Mouse (Mus musculus): Measurements from ENCODE around the gene 1600014C23Rik. TPM values are rescaled to one million over a fixed set of nuclear protein-coding genes. Genes with fewer than 3 reads are reported as not detected.

Gene 1600014C23Rik
- polyA plus RNA-seq, 1 experiment from 2014 or later: not detected

DNA sequence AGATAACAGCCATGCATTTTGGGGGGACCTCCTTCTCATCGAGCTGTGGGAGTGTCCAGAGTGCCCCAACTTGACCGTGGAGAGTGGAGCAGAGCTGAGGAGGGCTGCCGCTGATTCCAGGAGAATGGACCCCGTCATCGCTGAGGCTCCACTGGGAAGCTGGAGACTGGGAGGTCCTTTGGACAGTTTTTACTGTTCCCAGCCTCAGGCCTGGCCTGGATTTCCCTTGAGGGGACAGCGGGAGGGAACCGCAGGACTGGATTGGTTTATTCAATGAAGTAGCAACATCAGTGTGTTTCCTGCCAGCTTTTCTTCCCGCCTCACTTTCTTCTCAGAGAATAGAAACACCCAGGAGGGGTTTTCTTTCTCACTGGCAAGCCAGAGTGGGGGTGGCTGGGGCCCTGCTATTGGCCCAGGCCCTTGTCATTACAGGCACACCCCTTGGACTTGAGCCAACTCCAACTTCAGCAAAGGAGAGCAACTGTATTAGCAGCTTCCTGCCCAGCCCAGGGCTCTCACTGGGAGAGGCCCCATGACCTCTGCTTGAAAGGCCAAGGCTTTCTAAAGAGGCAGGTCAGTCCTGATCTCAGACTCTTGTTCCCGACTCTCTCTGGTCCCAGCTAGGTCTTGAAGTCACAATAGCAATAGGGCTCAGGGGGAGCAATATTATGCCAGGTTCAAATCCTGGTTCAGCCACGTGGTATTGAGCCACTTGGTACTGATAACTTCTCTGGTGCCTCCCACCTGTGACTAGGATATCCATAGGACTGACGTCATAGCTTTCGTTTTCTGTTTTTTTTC, 33.3 kb upstream of the 1600014C23Rik start:
- Histone ChIP-seq H3K4me1 (ENCODE audit: insufficient read depth, low read length) (peaks cover 44% of the 10 kb centered on the region), H3K9ac (replicated peaks; ENCODE audit: low read length) (peak overlapping the region; percentile 52), H3K9me3 (ENCODE audit: low read length) (no peaks in the 10 kb centered on the region), H3K4me2 (replicated peaks; ENCODE audit: low read depth, low read length) (peak overlapping the region; percentile 33), H3K36me3 (ENCODE audit: insufficient read depth, low read length) (no peaks in the 10 kb centered on the region), H3K27ac (ENCODE audit: low read length) (peak overlapping the region; percentile 91), H3K27me3 (ENCODE audit: insufficient read depth, low read length) (no peaks in the 10 kb centered on the region), H3K4me3 (ENCODE audit: low read length) (no peak overlapping the region)
- peak; percentile 94 for ATAC-seq (ENCODE audit: low FRiP score, low TSS enrichment)
- 13% methylated on average over 12 of the region's 12 CpGs for WGBS

DNA sequence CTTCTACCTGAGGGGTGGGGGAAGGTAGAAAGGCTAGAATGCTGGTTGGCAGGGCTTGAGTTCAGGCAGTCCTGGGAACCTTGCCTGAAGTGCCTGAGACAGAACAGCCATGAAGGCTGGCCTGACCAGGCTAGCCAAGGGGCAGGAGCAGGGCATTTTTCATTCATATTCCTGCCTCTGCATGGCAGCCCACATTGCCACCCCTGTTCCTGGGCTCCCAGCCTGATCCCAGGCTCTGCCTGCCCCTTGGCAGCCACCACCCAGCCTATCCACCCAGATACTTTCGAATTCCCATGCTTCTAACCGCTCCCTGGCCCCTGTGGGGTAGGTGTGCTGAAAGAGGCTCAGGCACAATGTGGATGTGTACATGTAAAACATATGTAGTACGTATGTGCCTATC, 32.3 kb upstream of the 1600014C23Rik start:
- no peaks in the 10 kb centered on the region for H3K36me3 ChIP-seq (ENCODE audit: insufficient read depth, low read length)
- peaks cover 44% of the 10 kb centered on the region for H3K4me1 ChIP-seq (ENCODE audit: insufficient read depth, low read length)
- no peak overlapping the region for H3K4me2 ChIP-seq (replicated peaks; ENCODE audit: low read depth, low read length)
- no peak overlapping the region for H3K9ac ChIP-seq (replicated peaks; ENCODE audit: low read length)
- no peaks in the 10 kb centered on the region for H3K27me3 ChIP-seq (ENCODE audit: insufficient read depth, low read length)
- H3K9me3 ChIP-seq (ENCODE audit: low read length): no peaks in the 10 kb centered on the region
- WGBS: 89% methylated on average over 3 of the region's 3 CpGs
- no peak for ATAC-seq (ENCODE audit: low FRiP score, low TSS enrichment)
- H3K4me3 ChIP-seq (ENCODE audit: low read length): no peak overlapping the region
- peak overlapping the region; percentile 91; the same call in 1 of the 2 replicates for H3K27ac ChIP-seq (ENCODE audit: low read length)

DNA sequence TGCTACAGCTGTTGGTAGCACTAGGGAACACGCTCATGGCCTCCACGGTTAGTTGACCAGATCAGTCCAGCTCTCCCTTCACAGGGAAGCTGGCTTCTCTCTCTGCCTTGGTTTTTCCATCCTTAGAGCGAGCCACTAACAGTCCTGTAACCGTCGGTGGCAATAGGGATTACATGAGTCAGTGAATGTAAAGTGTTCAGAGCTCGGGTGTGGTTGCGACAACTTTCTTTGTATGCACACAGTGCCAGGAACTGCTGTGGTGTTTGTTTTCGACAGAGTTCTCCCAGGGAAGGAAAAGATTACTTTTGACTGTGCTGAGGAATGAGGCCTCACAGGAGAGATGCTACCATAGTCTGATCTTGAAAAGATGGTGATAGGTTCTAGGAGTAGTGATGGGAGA, 29.5 kb upstream of the 1600014C23Rik start:
- no peak overlapping the region for H3K27ac ChIP-seq (ENCODE audit: low read length)
- 64% methylated on average over 8 of the region's 8 CpGs for WGBS

DNA sequence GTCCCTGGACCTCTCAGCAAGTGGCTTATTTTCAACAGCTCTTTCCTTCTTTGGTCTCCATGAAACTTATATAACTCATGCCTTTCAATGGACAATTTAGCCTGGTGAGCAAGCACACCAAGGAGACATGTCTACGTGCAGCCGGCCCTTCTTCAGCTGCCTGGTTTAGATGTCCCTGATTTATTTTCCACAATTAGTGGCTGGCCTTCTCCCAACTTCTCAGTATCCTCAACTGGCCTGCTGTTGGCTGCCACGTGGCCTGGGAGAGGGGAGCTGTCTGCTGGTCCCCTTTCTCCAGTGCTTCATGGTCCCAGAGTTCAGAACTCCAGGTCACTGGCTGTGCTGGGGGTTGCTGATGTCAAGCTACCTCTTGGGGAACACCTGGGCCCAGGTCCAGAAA, 28.3 kb upstream of the 1600014C23Rik start:
- H3K9ac ChIP-seq (replicated peaks; ENCODE audit: low read length): no peak overlapping the region
- no peak for ATAC-seq (ENCODE audit: low FRiP score, low TSS enrichment)
- no peaks in the 10 kb centered on the region for H3K36me3 ChIP-seq (ENCODE audit: insufficient read depth, low read length)
- H3K27ac ChIP-seq (ENCODE audit: low read length): no peak overlapping the region
- no peaks in the 10 kb centered on the region for H3K27me3 ChIP-seq (ENCODE audit: insufficient read depth, low read length)
- WGBS: 36% methylated on average over 3 of the region's 3 CpGs
- H3K9me3 ChIP-seq (ENCODE audit: low read length): no peaks in the 10 kb centered on the region
- H3K4me1 ChIP-seq (ENCODE audit: insufficient read depth, low read length): peaks cover 22% of the 10 kb centered on the region
- no peak overlapping the region for H3K4me3 ChIP-seq (ENCODE audit: low read length)
- H3K4me2 ChIP-seq (replicated peaks; ENCODE audit: low read depth, low read length): no peak overlapping the region

More for the DNA sequence above, 29.5 kb upstream of the 1600014C23Rik start:
- no peaks in the 10 kb centered on the region for H3K36me3 ChIP-seq (ENCODE audit: insufficient read depth, low read length)
- H3K4me3 ChIP-seq (ENCODE audit: low read length): no peak overlapping the region
- H3K4me1 ChIP-seq (ENCODE audit: insufficient read depth, low read length): peaks cover 32% of the 10 kb centered on the region
- no peaks in the 10 kb centered on the region for H3K9me3 ChIP-seq (ENCODE audit: low read length)
- H3K4me2 ChIP-seq (replicated peaks; ENCODE audit: low read depth, low read length): no peak overlapping the region
- peak overlapping the region; percentile 10; the same call in 1 of the 2 replicates for H3K9ac ChIP-seq (replicated peaks; ENCODE audit: low read length)
- no peaks in the 10 kb centered on the region for H3K27me3 ChIP-seq (ENCODE audit: insufficient read depth, low read length)
- no peak for ATAC-seq (ENCODE audit: low FRiP score, low TSS enrichment)

DNA sequence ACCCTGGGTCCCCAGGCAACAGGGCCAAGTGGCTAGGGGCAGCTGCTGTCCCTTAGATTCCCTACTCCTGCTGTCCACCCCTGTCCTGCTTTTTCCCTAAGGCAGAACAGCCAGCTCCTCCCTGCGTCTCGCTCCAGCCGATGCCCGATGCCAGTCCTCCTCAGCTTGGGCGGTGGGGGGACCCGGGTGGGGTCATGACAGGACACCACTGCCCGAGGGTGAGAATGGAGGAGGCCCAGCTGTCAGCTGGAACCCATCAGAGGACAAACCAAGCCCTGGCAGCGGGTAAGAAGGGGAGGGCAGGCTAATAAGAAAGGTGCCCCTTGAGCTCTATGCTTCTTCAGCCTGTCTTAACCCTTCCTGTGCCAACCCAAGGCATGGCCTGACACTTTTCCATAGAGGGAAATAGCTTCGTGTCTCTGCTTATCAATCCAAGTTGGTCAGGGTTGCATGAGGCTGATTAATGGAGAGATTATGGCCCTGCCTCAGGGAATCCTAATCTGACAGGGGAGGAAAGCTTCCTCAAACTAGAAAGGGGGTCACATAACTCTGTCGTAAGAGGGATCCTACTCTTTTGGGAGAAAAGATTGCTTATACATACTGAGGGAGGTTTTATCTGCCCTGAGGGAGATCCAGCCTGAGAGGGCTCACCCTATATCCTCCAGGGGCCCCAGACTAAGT, 27.5 kb upstream of the 1600014C23Rik start:
- H3K9ac ChIP-seq (replicated peaks; ENCODE audit: low read length): no peak overlapping the region
- H3K4me1 ChIP-seq (ENCODE audit: insufficient read depth, low read length): peaks cover 18% of the 10 kb centered on the region
- no peak overlapping the region for H3K4me2 ChIP-seq (replicated peaks; ENCODE audit: low read depth, low read length)
- no peak overlapping the region for H3K27ac ChIP-seq (ENCODE audit: low read length)
- no peaks in the 10 kb centered on the region for H3K36me3 ChIP-seq (ENCODE audit: insufficient read depth, low read length)
- H3K9me3 ChIP-seq (ENCODE audit: low read length): no peaks in the 10 kb centered on the region
- WGBS: 37% methylated on average over 10 of the region's 10 CpGs
- no peak overlapping the region for H3K4me3 ChIP-seq (ENCODE audit: low read length)
- H3K27me3 ChIP-seq (ENCODE audit: insufficient read depth, low read length): no peaks in the 10 kb centered on the region
- 0 out of 2 replicates have a peak, but pooled peaks have one; percentile 46 for ATAC-seq (ENCODE audit: low FRiP score, low TSS enrichment)

DNA sequence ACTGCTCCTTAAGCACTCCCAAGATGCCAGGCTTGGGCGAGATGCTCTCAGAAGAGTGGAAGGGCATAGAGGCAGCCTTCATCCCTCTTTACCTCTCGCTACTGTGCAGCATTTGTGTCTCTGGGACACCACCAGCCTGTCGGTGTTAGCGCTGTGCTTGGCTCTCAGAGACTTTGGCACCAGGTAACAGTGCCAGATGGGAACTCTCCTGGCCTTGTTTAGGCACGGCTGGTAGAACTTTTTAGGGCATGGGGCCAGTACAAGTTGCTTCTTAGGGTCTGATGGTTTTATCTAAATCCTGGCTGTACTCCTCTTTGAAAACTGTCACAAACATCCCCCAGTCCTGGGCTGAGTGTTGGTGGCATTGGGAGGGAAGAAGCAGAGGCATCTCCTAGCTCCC, 26.1 kb upstream of the 1600014C23Rik start:
- Histone ChIP-seq H3K4me1 (ENCODE audit: insufficient read depth, low read length) (peaks cover 14% of the 10 kb centered on the region), H3K9me3 (ENCODE audit: low read length) (no peaks in the 10 kb centered on the region), H3K27ac (ENCODE audit: low read length) (no peak overlapping the region), H3K9ac (replicated peaks; ENCODE audit: low read length) (no peak overlapping the region), H3K4me2 (replicated peaks; ENCODE audit: low read depth, low read length) (no peak overlapping the region), H3K27me3 (ENCODE audit: insufficient read depth, low read length) (no peaks in the 10 kb centered on the region), H3K36me3 (ENCODE audit: insufficient read depth, low read length) (no peaks in the 10 kb centered on the region), H3K4me3 (ENCODE audit: low read length) (no peak overlapping the region)
- 92% methylated on average over 5 of the region's 5 CpGs for whole genome bisulfite sequencing
- no peak for ATAC-seq (ENCODE audit: low FRiP score, low TSS enrichment)

DNA sequence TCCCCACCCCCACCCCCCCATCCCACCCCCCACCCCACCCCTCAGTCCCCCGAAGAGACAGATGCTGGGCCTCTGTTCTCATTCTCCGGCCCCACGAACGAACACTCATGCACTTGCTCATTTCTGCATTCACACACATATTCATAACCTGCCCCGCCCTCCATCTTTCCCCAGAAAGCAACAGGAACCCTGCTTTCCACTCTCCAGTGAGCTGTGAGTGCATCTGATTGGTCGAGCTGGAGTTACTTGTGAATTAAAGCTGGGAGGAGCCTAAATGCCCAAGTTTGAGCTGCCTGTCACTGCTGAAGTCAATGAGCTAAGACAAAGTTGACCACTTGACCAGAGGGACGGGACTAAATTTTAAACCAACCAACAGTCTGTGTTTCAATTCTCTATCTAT, 25.2 kb upstream of the 1600014C23Rik start:
- peaks cover 14% of the 10 kb centered on the region for H3K4me1 ChIP-seq (ENCODE audit: insufficient read depth, low read length)
- no peak overlapping the region for H3K27ac ChIP-seq (ENCODE audit: low read length)
- ATAC-seq (ENCODE audit: low FRiP score, low TSS enrichment): no peak
- H3K36me3 ChIP-seq (ENCODE audit: insufficient read depth, low read length): no peaks in the 10 kb centered on the region
- WGBS: 67% methylated on average over 7 of the region's 7 CpGs
- no peaks in the 10 kb centered on the region for H3K9me3 ChIP-seq (ENCODE audit: low read length)
- no peak overlapping the region for H3K4me2 ChIP-seq (replicated peaks; ENCODE audit: low read depth, low read length)
- no peak overlapping the region for H3K9ac ChIP-seq (replicated peaks; ENCODE audit: low read length)
- H3K4me3 ChIP-seq (ENCODE audit: low read length): no peak overlapping the region
- H3K27me3 ChIP-seq (ENCODE audit: insufficient read depth, low read length): no peaks in the 10 kb centered on the region

DNA sequence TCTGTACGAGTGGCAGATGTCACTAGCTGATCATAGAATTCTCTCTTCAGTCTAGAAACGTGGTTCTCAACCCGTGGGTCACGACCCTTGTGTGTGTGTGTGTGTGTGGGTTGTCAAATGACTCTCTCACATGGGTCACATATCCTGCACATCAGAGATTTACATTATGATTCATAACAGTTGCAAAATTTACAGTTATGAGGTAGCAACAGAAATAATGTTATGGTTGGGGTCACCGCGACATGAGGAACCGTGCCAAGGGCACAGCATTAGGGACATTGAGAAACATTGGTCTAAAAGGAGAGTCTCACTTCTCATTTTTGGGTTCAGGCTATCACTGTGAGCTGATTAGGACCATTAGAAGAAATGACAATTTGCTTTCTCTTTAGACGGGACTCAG, 24.3 kb upstream of the 1600014C23Rik start:
- no peak overlapping the region for H3K4me2 ChIP-seq (replicated peaks; ENCODE audit: low read depth, low read length)
- no peak overlapping the region for H3K9ac ChIP-seq (replicated peaks; ENCODE audit: low read length)
- no peaks in the 10 kb centered on the region for H3K36me3 ChIP-seq (ENCODE audit: insufficient read depth, low read length)
- no peak overlapping the region for H3K4me3 ChIP-seq (ENCODE audit: low read length)
- H3K27ac ChIP-seq (ENCODE audit: low read length): no peak overlapping the region
- H3K4me1 ChIP-seq (ENCODE audit: insufficient read depth, low read length): peaks cover 9% of the 10 kb centered on the region
- ATAC-seq (ENCODE audit: low FRiP score, low TSS enrichment): no peak
- H3K27me3 ChIP-seq (ENCODE audit: insufficient read depth, low read length): no peaks in the 10 kb centered on the region
- whole genome bisulfite sequencing: 77% methylated on average over 8 of the region's 8 CpGs
- no peaks in the 10 kb centered on the region for H3K9me3 ChIP-seq (ENCODE audit: low read length)

DNA sequence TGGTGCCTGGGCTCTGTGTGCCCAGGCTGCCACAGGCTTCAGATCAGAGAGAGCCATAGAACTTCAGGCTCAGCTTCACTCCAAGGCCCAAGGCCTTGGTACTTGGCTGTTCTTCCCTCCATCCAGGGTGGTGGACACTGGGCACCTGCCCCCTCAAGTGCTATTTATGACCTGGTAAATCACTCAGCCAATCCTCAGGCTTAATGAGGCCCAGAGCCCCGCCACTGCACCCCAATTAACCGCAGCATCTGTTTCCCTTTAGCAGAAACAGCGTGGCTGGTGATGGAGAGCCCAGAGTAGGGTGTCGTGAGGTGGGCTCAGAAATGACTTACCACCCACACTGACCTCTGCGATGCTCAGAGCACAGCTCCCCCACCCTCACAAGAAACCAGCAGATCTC, 23.2 kb upstream of the 1600014C23Rik start:
- Histone ChIP-seq H3K9ac (replicated peaks; ENCODE audit: low read length) (no peak overlapping the region), H3K9me3 (ENCODE audit: low read length) (no peaks in the 10 kb centered on the region), H3K27me3 (ENCODE audit: insufficient read depth, low read length) (no peaks in the 10 kb centered on the region), H3K4me2 (replicated peaks; ENCODE audit: low read depth, low read length) (no peak overlapping the region), H3K36me3 (ENCODE audit: insufficient read depth, low read length) (no peaks in the 10 kb centered on the region), H3K4me3 (ENCODE audit: low read length) (no peak overlapping the region), H3K27ac (ENCODE audit: low read length) (no peak overlapping the region), H3K4me1 (ENCODE audit: insufficient read depth, low read length) (peaks cover 5% of the 10 kb centered on the region)
- ATAC-seq (ENCODE audit: low FRiP score, low TSS enrichment): no peak
- whole genome bisulfite sequencing: 26% methylated on average over 5 of the region's 5 CpGs

DNA sequence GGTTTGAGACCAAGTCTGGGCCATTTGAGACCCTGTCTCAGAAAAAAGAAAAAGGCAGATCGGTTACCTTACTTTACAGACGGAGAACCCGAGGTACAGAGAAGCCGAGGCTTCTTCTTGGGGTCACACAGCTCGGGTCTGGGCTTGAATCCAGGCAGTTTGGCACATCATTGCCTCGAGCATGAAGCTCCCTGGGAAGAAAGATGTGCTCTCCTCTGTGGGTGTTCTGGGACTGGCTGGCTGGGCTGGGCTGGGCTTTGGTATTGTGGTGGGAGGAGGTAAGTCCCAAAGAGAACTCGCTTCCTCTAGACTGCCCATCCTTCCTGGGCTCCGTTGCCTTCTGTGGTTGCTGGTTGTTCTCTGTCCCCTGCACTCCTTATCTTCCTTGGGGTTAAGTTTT, 22.7 kb upstream of the 1600014C23Rik start:
- Histone ChIP-seq H3K9ac (replicated peaks; ENCODE audit: low read length) (no peak overlapping the region), H3K4me2 (replicated peaks; ENCODE audit: low read depth, low read length) (no peak overlapping the region), H3K4me3 (ENCODE audit: low read length) (no peak overlapping the region), H3K9me3 (ENCODE audit: low read length) (no peaks in the 10 kb centered on the region), H3K4me1 (ENCODE audit: insufficient read depth, low read length) (peaks cover 5% of the 10 kb centered on the region), H3K27ac (ENCODE audit: low read length) (no peak overlapping the region), H3K36me3 (ENCODE audit: insufficient read depth, low read length) (no peaks in the 10 kb centered on the region), H3K27me3 (ENCODE audit: insufficient read depth, low read length) (no peaks in the 10 kb centered on the region)
- no peak for ATAC-seq (ENCODE audit: low FRiP score, low TSS enrichment)
- 61% methylated on average over 8 of the region's 8 CpGs for WGBS

All from kidney, embryonic 16.5 days (tissue).